Mouse (Mus musculus) ES-E14 (cell line): ENCODE results near the gene Dcbld2. TPM values are rescaled to one million over a fixed set of nuclear protein-coding genes. Genes with fewer than 3 reads are reported as not detected.

Experiments
- DNase-seq: peaks from one replicate; pipeline ENCODE4 v3.0.0-alpha.2; 2013; ENCODE audit warnings: low read depth, low spot score
- H3K27ac ChIP-seq: 2 replicates; pipeline ENCODE4 v1.5.1; 2012; ENCODE audit warnings: low read depth, mild to moderate bottlenecking, low read length, moderate library complexity, mixed read lengths; ENCODE audit not compliant: poor library complexity, insufficient read depth, severe bottlenecking
- H3K36me3 ChIP-seq: 2 replicates; pipeline ENCODE4 v1.6.1; 2012; ENCODE audit warnings: mild to moderate bottlenecking, low read length, moderate library complexity, mixed read lengths; ENCODE audit not compliant: control insufficient read depth, poor library complexity, insufficient read depth, severe bottlenecking
- H3K4me1 ChIP-seq, 2 experiments: fragments of 150-350 bp in 1 of 2; sonication (generic) in 1 of 2; 2 replicates each; pipeline ENCODE4 v1.6.1; 2012; ENCODE audit warnings: low read length in 2 of 2, mild to moderate bottlenecking in 1 of 2, mixed read lengths in 1 of 2; ENCODE audit not compliant: control insufficient read depth in 2 of 2, insufficient read depth in 2 of 2, poor library complexity in 1 of 2
- H3K4me3 ChIP-seq, 2 experiments: fragments of 150-350 bp in 1 of 2; sonication (generic) in 1 of 2; 2 replicates each; pipeline ENCODE4 v1.5.1; 2012; ENCODE audit warnings: low read length in 2 of 2, low read depth in 1 of 2, mild to moderate bottlenecking in 1 of 2, mixed read lengths in 1 of 2; ENCODE audit not compliant: insufficient read depth in 1 of 2, poor library complexity in 1 of 2, severe bottlenecking in 1 of 2
- H3K9ac ChIP-seq: 2 replicates; pipeline ENCODE4 v1.6.1; 2012; ENCODE audit warnings: low read depth, mild to moderate bottlenecking, low read length, mixed read lengths; ENCODE audit not compliant: poor library complexity, insufficient read depth, severe bottlenecking
- H3K9me3 ChIP-seq: fragments of 150-350 bp; sonication (generic); 2 replicates; pipeline ENCODE4 v1.6.1; 2012; ENCODE audit warnings: low read depth, mild to moderate bottlenecking, low read length; ENCODE audit not compliant: control insufficient read depth, insufficient read depth
- CHD2 ChIP-seq: IDR thresholded peaks from 2 replicates; pipeline ENCODE4 v1.6.1; 2014; ENCODE audit warnings: mild to moderate bottlenecking, low read depth, low read length, inconsistent platforms
- HCFC1 ChIP-seq: IDR thresholded peaks from 2 replicates; pipeline ENCODE4 v1.6.1; 2012; ENCODE audit warnings: low read length, inconsistent platforms, borderline replicate concordance; ENCODE audit not compliant: insufficient read depth
- MAFK ChIP-seq: IDR thresholded peaks from 2 replicates; pipeline ENCODE4 v1.6.1; 2014; ENCODE audit warnings: mild to moderate bottlenecking, low read depth, low read length, inconsistent platforms; ENCODE audit not compliant: insufficient read depth
- ZC3H11A ChIP-seq: IDR thresholded peaks from 2 replicates; pipeline ENCODE4 v1.6.1; 2012; ENCODE audit warnings: low read depth, mild to moderate bottlenecking, inconsistent platforms, low read length, borderline replicate concordance
- ZNF384 ChIP-seq: IDR thresholded peaks from 2 replicates; pipeline ENCODE4 v1.6.1; 2012; ENCODE audit warnings: low read depth, low read length, inconsistent platforms
- in situ Hi-C, 2 experiments: fragments of 600-800 bp; cut with MboI; formaldehyde crosslinking; loops; one replicate each; pipeline ENCODE4 v1.15.1; 2025; ENCODE audit warnings: low sequenced_read_pairs in 2 of 2, inconsistent platforms in 1 of 2; ENCODE audit not compliant: unreplicated experiment in 2 of 2
- total RNA-seq: library from RNA; depleted of rRNA; stranded (reverse); fragments of 300-350 nt; gene quantifications from 2 replicates; pipeline ENCODE4 v1.2.3, GENCODE M21; 2012

Gene Dcbld2
- total RNA-seq, 1 experiment, result 45.7 TPM

DNA sequence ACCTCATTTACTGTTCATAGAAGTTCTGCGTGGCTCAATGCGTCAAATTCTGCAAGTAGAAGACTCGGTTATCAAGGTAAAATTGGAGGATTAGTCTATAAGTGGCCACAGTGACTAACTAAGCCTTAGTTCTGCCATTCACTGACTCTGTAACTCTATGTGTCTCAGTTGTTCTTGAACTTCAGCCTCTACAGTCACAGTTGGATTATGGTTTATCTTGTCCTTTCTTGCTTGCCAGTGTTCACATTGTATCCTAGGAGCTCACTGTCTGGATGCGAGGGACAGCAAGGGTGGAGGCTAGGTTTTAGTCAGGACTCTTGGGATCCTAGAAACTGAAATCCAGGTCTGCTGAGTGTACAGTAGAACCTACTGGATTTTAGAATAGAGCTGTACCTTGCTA, 6.6 kb downstream of the Dcbld2 start:
- in situ Hi-C loops, result no loop called here
- Histone ChIP-seq H3K27ac (no peak overlapping the region), H3K4me3 (no peak overlapping the region), H3K9me3 (no peaks in the 10 kb centered on the region), H3K4me1 (0 out of 4 replicates have a peak, but pooled peaks cover 0 to under 1% of the 10 kb centered on the region in 2 experiments), H3K9ac (no peak overlapping the region), H3K36me3 (no peaks in the 10 kb centered on the region)
- no peak for TF ChIP-seq MAFK
- TF ChIP-seq CHD2, result no peak
- no peak for TF ChIP-seq ZNF384
- no peak for TF ChIP-seq HCFC1
- TF ChIP-seq ZC3H11A, result no peak
- no peak for DNase-seq

DNA sequence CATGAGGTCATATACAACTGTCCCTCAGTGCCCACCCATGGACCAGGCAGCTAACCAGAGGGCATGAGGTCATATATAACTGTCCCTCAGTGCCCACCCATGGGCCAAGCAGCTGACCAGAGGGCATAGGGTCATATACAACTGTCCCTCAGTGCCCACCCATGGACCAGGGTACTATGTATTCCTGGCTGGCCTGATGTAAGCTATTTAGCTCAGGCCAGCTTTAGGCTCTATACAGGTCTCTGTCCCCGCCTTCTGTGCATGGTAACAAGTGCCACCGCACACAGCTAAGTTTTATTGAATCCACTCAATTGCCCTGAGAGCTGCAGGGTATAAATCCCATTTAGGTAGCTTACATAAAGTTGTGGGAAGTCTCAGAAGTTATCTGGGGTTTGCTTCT, 7.3 kb downstream of the Dcbld2 start:
- no peaks in the 10 kb centered on the region for H3K4me1 ChIP-seq
- in situ Hi-C loops, result no loop called here
- no peaks in the 10 kb centered on the region for H3K36me3 ChIP-seq
- no peak overlapping the region for H3K4me3 ChIP-seq
- H3K9me3 ChIP-seq, result no peaks in the 10 kb centered on the region
- no peak overlapping the region for H3K9ac ChIP-seq
- no peak overlapping the region for H3K27ac ChIP-seq
- no peak for DNase-seq
- TF ChIP-seq ZNF384 (no peak), HCFC1 (no peak), CHD2 (no peak), MAFK (no peak), ZC3H11A (no peak)

DNA sequence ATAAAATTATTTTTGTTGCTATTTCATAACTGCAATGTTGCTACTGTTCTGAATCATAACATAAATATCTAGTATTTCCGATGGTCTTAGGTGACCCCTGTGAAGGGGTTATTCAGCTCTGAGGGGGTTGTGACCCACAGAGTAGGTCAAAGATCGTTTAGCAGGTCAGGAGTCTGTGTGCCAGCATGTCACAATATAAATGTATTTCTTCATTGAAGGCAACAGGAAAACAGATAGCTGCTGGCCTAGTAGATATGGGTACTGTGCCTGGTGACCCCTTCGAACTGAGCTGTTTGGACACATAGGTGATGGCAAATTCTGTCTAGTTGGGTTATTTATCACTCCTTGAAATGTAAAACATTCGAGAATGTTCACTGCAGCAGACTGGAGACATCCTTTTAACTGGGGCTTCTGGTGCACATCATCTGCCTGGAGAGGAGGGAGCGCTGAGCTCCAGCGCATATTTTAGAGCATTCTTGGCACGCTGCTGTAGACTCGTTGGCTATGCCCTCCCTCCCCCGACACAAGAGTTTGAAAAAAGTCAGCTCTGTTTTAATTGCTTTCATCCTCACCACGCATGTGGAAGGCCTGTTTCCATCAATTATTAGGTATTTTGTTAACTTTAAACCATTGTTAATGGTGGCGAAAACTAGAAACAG, 13.6 kb downstream of the Dcbld2 start:
- H3K9me3 ChIP-seq, result no peaks in the 10 kb centered on the region
- H3K27ac ChIP-seq, result no peak overlapping the region
- in situ Hi-C loops, result no loop called here
- H3K4me1 ChIP-seq, result no peaks in the 10 kb centered on the region
- DNase-seq, result no peak
- H3K36me3 ChIP-seq, result no peaks in the 10 kb centered on the region
- no peak overlapping the region for H3K4me3 ChIP-seq
- H3K9ac ChIP-seq, result no peak overlapping the region
- TF ChIP-seq HCFC1 (no peak), ZNF384 (no peak), ZC3H11A (no peak), CHD2 (no peak), MAFK (no peak)

DNA sequence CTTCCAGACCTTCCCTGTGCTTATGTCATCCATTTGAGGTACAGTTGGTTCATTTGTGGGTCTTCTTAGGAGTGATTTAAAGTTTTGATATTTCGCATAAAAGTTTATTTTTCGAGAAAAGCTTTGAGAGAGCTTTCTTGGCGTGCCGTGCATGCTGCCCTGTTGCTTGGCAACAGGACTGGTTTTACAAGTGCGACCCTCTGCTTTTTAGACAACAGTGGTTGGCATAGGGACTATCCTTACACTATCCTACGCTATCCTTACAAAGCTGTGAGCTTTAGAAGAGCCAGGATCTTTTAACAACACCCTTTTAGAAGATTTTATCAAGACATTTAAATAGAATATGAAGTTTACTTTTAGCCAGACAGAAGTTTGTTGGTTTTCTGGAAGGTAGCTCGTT, 22.0 kb downstream of the Dcbld2 start:
- in situ Hi-C loops, result no loop called here
- Histone ChIP-seq H3K27ac (no peak overlapping the region), H3K4me3 (no peak overlapping the region), H3K9me3 (no peaks in the 10 kb centered on the region), H3K36me3 (no peaks in the 10 kb centered on the region; the same call in 1 of the 2 replicates), H3K9ac (no peak overlapping the region), H3K4me1 (no peaks in the 10 kb centered on the region)
- DNase-seq, result no peak
- TF ChIP-seq ZNF384 (no peak), MAFK (no peak), CHD2 (no peak), ZC3H11A (no peak)

DNA sequence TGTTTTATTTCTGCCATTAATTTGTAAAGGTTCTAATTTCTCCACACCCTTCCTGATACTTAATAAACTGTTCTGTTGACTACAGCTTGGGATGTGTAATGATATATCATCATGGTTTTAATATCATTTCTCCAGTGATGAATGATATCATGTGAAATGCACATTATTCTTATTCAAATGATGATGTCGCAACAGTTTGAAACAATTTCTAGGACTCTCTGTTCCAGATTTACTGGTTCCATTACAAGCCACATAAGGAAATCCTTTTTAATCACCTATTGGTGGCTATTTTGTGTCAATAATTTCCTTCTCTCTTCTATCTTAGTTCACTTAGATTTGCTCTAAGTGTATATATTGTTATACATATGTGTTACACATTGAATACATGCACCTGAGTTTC, 24.1 kb downstream of the Dcbld2 start:
- no peak for DNase-seq
- no peaks in the 10 kb centered on the region for H3K9me3 ChIP-seq
- no peaks in the 10 kb centered on the region for H3K4me1 ChIP-seq
- no peaks in the 10 kb centered on the region; the same call in 1 of the 2 replicates for H3K36me3 ChIP-seq
- in situ Hi-C loops, result no loop called here
- H3K4me3 ChIP-seq, result no peak overlapping the region
- TF ChIP-seq MAFK (no peak), CHD2 (no peak), ZNF384 (no peak), ZC3H11A (no peak), HCFC1 (no peak)
- H3K9ac ChIP-seq, result no peak overlapping the region
- H3K27ac ChIP-seq, result no peak overlapping the region
